Mouse (Mus musculus) layer of hippocampus, postnatal 36 days (tissue): ENCODE measurements at regions not wholly inside any gene's neighbourhood (a gene's known extent, or its start where the extent isn't known, plus 50 kb on each side); places are given as distances from the start of the nearest gene placed in this dataset.

ENCODE experiments used
- DNase-seq, 2 experiments: peaks; one replicate each; pipeline ENCODE4 v3.0.0; 2022

- DNase-seq = no peak
These were observed 797.1 kb upstream of the Slit2 start for GRCm38 (mm10) chr5:47185868-47186267.

- no peak for DNase-seq
These were observed 780.6 kb upstream of the Slit2 start for GRCm38 (mm10) chr5:47202164-47202914.

- DNase-seq = no peak
These were observed 780.0 kb upstream of the Slit2 start for GRCm38 (mm10) chr5:47202915-47203296.

GRCm38 (mm10) chr5:47210542-47210941 is 772.4 kb upstream of the Slit2 start:
- no peak for DNase-seq

- DNase-seq = no peak
These were observed 767.5 kb upstream of the Slit2 start for GRCm38 (mm10) chr5:47215421-47215820.

- no peak for DNase-seq
These were observed 757.7 kb upstream of the Slit2 start for GRCm38 (mm10) chr5:47225247-47225646.

GRCm38 (mm10) chr5:47236094-47236493 is 746.8 kb upstream of the Slit2 start:
- DNase-seq = no peak

GRCm38 (mm10) chr5:47240060-47240459 is 742.9 kb upstream of the Slit2 start:
- DNase-seq = no peak

DNA sequence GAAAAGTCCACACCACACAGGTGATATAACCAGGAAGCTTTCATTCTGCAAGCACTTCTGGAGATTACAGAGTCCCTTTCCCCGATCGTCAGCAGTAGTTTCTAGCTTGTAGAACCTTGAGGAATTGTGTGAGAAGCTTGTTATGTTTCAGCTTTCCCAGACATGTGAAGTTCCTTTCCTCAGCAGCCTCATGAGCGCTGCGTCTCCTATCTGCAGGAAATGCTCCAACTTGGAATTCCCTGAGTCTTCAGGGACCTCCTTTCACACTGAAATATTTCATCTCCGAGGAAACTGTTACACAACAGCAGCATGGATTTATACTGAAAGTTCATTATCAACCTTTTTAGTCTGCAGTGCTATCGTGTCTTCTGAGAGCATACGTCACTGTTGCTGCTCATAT is 742.4 kb upstream of the Slit2 start:
- DNase-seq = no peak

DNA sequence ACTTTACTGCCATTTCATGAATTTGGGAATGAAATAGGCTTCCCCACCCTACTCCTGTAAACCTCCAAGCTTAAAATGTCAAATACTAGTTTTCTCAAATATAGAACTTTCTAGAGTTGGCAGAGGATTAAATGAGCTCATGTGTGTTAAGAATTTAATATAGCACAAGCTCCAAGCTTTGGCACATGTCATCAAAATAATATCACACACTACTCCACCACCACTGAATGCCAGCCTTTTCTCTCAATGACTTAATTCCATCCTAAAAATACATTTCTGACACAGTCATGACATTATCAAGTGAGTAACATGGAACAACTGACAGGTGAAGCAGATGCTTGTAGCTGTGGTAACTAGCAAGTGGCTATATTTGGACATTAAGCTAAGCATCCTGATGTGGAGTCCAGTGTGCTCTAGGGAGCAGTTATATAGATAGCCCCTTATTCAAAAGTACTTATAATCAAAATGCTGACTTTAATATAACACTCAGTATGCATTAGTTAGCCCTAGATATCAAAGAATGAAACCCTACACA is 728.0 kb upstream of the Slit2 start:
- DNase-seq = no peak

GRCm38 (mm10) chr5:47261658-47262411 is 721.1 kb upstream of the Slit2 start:
- no peak for DNase-seq

DNA sequence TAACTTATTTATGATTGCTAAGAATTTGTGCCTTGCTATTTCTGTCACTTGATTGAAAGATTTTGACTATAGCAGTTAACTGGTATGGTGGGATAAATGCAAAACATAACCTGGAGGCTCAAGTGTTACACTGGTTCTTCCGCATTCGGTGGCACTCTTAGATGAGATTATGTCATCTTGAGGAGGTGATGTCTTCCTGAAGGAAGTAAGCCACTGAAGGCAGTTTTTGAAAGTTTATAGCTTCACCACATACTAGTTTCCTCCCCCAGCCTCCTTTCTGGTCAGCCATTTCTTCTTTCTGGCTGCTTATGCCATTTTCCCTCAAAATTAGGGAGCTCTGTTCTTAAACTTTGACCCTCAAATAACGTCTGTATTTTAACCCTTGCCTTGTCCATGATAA is 710.3 kb upstream of the Slit2 start:
- DNase-seq = no peak

GRCm38 (mm10) chr5:47273389-47274255 is 709.3 kb upstream of the Slit2 start:
- DNase-seq = no peak

DNA sequence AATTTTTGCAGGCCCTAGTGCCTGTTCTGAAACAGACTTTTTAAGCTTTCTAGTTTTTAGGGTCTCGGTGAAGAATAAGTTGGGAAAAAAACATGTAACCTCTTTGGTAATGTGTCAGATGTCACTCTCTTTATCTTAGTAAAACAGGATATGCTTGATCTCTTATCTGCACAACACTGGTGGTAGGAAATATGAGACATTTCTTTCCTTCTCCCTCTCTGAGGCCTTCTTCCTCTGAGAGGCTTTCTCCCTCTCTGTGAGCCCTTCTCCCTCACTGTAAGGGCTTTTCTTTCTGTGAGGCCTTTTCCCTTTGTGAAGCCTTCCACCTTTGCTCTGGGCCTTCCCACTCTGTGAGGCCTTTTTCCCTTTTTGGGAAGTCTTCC is 708.7 kb upstream of the Slit2 start:
- DNase-seq = no peak

- no peak for DNase-seq
These were observed 706.4 kb upstream of the Slit2 start for GRCm38 (mm10) chr5:47276231-47277195.

DNA sequence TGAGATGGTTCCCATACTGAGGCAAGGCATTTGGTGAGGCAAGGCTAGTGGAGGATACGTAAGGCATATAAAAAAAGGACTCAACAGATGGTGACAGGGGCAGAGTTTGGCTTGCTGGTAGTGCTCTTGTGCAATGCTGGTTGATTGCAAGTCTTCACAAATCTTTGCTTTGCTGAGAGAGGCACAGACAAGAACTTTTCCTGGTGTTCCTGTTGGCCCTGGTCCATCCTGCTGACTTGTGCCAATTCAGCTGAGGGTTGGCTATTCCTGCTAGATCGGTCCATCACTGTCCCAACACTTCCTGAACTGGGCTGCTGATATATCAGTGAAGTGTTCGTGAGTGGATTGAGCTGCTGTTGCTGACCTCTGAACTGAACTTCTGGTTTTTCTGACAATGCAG is 703.3 kb upstream of the Slit2 start:
- DNase-seq = no peak

- DNase-seq = peak in 1 of 2 experiments; percentile 3
These were observed 683.3 kb upstream of the Slit2 start for GRCm38 (mm10) chr5:47299602-47300001.

- DNase-seq = peak in 1 of 2 experiments; percentile 23
These were observed 665.4 kb upstream of the Slit2 start for GRCm38 (mm10) chr5:47317506-47317905.

DNA sequence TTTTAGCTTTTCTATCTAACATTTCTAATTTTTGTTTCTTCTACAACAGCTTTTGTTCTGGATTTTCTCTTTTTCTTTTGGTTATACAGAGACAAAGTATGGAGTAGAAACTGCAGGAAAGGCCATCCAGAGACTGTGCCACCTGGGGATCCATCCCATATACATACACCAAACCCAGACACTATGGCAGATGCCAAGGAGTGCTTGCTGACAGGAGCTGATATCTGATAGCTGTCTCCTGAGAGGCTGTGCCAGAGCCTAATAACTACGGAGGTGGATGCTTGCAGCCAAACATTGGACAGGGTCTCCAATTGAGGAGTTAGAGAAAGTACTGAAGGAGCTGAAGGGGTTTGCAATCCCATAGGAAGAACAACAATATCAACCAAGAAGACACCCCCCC is 664.8 kb upstream of the Slit2 start:
- no peak for DNase-seq

- DNase-seq = no peak
These were observed 660.3 kb upstream of the Slit2 start for GRCm38 (mm10) chr5:47322511-47323167.

GRCm38 (mm10) chr5:47334299-47334698 is 648.6 kb upstream of the Slit2 start:
- DNase-seq = no peak
